Mouse (Mus musculus) megakaryocyte, embryonic 14.5 days (primary cell): ENCODE results near the gene Hectd2. TPM values are rescaled to one million over a fixed set of nuclear protein-coding genes. Genes with fewer than 3 reads are reported as not detected.

ENCODE experiments used
- H3K27me3 ChIP-seq: replicated peaks from 2 replicates; pipeline ENCODE3; 2012; ENCODE audit warnings: inconsistent platforms
- H3K36me3 ChIP-seq: replicated peaks from 2 replicates; pipeline ENCODE3; 2012; ENCODE audit warnings: low read length, inconsistent platforms, mixed read lengths
- H3K4me1 ChIP-seq: 2 replicates; pipeline ENCODE4 v1.6.1; 2012; ENCODE audit warnings: inconsistent platforms
- H3K4me3 ChIP-seq: replicated peaks from 2 replicates; pipeline ENCODE3; 2012; ENCODE audit warnings: moderate library complexity, mild to moderate bottlenecking, inconsistent platforms
- H3K9me3 ChIP-seq: 2 replicates; pipeline ENCODE4 v1.6.1; 2012; ENCODE audit warnings: inconsistent platforms
- FLI1 ChIP-seq: IDR thresholded peaks from 2 replicates; pipeline ENCODE4 v1.6.1; 2012; ENCODE audit warnings: low read length, inconsistent platforms, mixed read lengths
- GATA1 ChIP-seq: IDR thresholded peaks from 3 replicates; pipeline ENCODE4 v1.6.1; 2012; ENCODE audit warnings: mixed read lengths, low read length, inconsistent platforms, borderline replicate concordance
- polyA plus RNA-seq: library from polyadenylated mRNA; stranded (reverse); fragments of >175 nt; gene quantifications from 2 replicates; pipeline ENCODE4 v1.2.3, GENCODE M21; 2012; ENCODE audit warnings: low replicate concordance; ENCODE audit not compliant: insufficient read depth

Gene Hectd2
- polyA plus RNA-seq, 1 experiment, result 0.37 TPM

DNA sequence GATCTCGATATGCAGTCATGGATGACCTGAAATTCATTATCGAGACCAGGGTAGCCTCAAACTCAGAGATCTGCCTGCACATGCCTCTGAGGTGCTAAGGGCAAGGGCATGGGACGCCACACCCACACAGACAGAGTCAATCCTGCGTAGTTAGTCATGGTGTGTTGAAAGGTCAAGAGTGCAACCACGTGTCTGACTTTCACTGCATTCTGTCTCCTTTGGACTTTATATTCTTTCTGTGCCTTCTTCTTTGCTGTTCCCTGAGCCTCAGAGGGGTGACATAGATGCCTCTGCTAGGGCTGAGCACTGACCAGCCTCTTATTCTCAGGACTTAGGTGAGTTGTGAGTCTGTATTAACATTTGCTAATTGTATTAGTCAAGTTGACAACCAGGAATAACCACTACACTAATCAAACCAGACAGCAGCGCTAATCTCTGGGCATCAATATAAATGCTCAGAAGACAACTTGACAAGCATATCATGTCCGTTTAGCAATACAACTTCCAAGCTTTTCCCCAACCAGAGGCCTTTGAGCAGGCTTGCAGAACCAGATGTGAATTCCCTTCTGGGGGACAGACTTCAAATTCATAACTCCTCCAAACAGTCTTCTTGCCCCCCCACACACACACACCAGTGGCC lies 83.6 kb downstream of the Hectd2 start:
- H3K9me3 ChIP-seq, result peaks cover 16% of the 10 kb centered on the region; the same call in 1 of the 2 replicates
- TF ChIP-seq GATA1 (no peak), FLI1 (no peak)
- H3K4me1 ChIP-seq, result no peaks in the 10 kb centered on the region
- H3K27me3 ChIP-seq, result peaks cover 7% of the 10 kb centered on the region
- H3K36me3 ChIP-seq, result no peaks in the 10 kb centered on the region
- H3K4me3 ChIP-seq, result no peak overlapping the region

DNA sequence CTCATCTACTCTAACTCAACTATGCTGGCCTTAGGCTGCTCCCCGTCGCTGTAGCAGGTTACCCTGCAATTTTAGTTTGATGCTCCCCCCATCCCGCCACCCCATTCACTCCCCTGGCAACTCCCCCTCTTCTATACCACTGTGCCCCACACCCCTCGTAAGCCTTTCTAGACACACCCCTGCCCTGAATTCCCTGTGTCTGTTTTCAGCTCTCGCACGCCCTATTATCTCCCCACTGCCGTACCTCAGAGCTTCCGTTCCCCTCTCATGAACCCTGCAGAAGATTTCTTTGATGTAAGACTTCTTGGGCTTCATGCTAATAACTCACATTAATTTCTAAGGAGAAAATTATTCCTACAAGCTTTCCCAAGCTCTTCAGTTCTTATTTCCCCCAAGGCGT lies 84.6 kb downstream of the Hectd2 start:
- Histone ChIP-seq H3K36me3 (no peaks in the 10 kb centered on the region), H3K27me3 (peaks cover 7% of the 10 kb centered on the region), H3K4me3 (no peak overlapping the region), H3K9me3 (peaks cover 16% of the 10 kb centered on the region; the same call in 1 of the 2 replicates), H3K4me1 (no peaks in the 10 kb centered on the region)
- TF ChIP-seq FLI1 (no peak), GATA1 (no peak)

DNA sequence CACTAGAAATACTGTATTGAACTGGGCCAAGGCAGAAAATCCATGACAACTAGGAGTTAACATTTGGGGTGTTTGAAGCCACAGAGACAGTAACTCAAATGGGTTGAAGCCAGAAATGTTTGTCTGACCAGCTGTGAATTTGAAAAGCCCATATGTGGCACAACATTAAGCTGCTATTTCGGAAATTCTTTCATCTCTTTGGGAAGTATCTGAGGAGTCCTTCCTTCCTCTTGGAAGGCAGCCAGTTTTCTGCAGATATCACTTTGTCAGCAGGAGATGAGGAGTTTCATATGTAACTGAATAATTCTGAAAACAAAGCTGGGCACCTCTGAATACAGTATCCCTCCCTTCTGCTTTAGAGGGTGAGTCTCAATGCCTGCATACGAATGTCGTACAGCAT lies 86.7 kb downstream of the Hectd2 start:
- H3K4me1 ChIP-seq, result no peaks in the 10 kb centered on the region
- no peak for TF ChIP-seq FLI1
- TF ChIP-seq GATA1, result no peak
- no peak overlapping the region for H3K4me3 ChIP-seq
- peaks cover 2% of the 10 kb centered on the region for H3K27me3 ChIP-seq
- H3K36me3 ChIP-seq, result no peaks in the 10 kb centered on the region
- H3K9me3 ChIP-seq, result peaks cover 16% of the 10 kb centered on the region; the same call in 1 of the 2 replicates

DNA sequence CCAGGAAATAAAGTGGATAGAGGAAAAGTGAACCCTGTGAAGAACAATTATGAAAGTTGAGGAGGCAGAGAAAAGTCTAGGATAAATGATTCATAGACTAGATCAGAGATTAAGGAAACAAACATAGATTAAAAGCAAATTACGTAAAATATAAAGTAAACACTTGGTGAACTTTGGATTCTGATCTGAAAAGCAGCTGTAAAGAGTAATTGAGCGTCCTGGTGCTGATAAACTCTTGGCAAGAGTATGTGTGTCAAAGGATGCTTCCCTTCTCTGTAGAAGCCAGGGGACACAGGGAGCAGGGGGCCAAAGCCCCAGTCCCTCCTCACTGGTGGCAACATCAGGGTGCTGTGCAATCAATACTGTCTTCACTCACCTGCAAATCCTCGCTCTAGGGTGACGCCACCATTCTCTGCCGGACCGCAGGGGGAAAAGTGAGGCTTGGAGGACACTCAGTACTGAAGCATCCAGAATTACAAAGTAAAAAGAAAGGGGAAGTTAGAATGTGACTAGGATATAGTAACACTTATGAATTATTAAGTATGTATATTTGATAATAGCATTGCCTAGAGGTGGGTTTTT lies 91.0 kb downstream of the Hectd2 start:
- no peak overlapping the region for H3K4me3 ChIP-seq
- H3K27me3 ChIP-seq, result peaks cover 2% of the 10 kb centered on the region
- no peaks in the 10 kb centered on the region for H3K4me1 ChIP-seq
- no peak for TF ChIP-seq FLI1
- no peak for TF ChIP-seq GATA1
- no peaks in the 10 kb centered on the region for H3K36me3 ChIP-seq
- H3K9me3 ChIP-seq, result peaks cover 13% of the 10 kb centered on the region; the same call in 1 of the 2 replicates

DNA sequence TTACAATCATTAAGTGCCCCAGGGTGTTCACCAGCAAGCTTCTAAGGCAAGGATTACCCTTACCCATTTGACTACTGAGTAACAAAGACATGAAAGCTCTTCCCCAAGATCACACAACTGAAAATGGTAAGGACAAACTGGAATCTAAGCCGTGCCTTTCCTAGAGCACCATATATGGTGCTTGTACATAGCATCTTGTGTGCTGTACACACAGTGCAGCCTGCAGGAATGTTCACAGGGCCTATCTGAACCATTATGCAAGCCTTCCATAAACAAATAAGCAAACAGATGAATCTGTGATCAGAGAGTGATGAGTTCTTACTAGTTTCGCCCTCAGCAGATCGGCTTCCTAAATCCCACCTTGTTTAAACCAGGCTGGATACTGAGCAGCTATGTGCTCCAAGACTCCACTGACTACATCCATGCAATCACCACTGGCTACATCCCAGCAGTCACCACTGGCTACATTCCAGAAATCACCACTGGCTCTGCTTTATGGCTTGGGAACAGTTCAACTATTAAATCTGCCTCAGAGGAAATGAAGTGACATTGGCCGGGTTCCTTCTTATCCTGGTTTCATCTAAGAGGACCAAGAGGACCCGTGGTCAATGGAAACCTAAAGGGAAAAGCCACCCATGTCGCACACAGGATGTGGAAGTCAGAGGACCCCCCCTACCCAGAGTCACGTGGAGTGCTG lies 91.8 kb downstream of the Hectd2 start:
- no peak for TF ChIP-seq GATA1
- Histone ChIP-seq H3K4me3 (no peak overlapping the region), H3K27me3 (peaks cover 2% of the 10 kb centered on the region), H3K9me3 (peaks cover 13% of the 10 kb centered on the region; the same call in 1 of the 2 replicates), H3K36me3 (no peaks in the 10 kb centered on the region), H3K4me1 (no peaks in the 10 kb centered on the region)

DNA sequence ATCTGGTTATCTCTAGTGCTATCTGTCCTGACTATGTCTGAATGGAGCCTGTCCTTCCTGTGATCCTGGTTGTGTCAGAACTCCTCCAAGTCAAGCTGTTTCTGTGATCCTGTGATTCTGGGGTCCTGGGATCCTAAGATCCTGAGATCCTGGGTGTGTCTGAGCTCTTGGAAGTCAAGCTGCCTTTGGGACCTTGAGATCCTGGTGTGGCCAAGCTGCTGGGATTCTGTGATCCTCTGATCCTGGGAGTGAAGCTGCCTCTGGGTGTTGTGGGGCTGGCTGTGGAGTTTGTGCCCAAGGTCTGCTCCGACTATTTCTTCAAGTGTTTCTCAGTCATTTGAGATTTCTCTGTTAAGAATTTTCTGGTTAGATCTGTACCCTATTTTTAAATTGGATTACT lies 98.2 kb downstream of the Hectd2 start:
- no peaks in the 10 kb centered on the region for H3K9me3 ChIP-seq
- H3K4me1 ChIP-seq, result no peaks in the 10 kb centered on the region
- no peaks in the 10 kb centered on the region for H3K36me3 ChIP-seq
- H3K4me3 ChIP-seq, result no peak overlapping the region
- peaks cover 2% of the 10 kb centered on the region for H3K27me3 ChIP-seq
- TF ChIP-seq GATA1, result no peak
- TF ChIP-seq FLI1, result no peak

DNA sequence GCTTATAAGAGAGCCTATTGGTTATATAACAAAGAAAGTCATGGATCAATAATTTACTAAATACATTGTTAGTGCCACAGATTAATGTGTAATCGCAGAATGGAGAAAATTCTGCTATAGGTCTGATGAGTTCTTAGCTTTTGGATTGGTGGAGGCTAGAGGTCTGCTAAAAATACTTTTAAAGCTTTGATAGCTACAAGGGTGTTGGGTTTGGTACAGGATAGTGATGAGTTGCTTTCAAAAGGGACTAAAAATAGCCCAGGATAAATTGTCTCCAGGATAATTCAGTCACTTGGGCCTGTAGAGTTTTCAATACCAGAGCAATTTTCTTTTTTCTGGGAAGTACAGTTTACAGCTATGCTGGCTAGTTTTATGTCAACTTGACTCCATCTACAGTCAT lies 108.3 kb downstream of the Hectd2 start:
- Histone ChIP-seq H3K4me3 (no peak overlapping the region), H3K4me1 (no peaks in the 10 kb centered on the region; the same call in 1 of the 2 replicates), H3K27me3 (peaks cover 9% of the 10 kb centered on the region), H3K36me3 (no peaks in the 10 kb centered on the region), H3K9me3 (0 out of 2 replicates have a peak, but pooled peaks cover 9% of the 10 kb centered on the region)
- TF ChIP-seq GATA1 (no peak), FLI1 (no peak)

DNA sequence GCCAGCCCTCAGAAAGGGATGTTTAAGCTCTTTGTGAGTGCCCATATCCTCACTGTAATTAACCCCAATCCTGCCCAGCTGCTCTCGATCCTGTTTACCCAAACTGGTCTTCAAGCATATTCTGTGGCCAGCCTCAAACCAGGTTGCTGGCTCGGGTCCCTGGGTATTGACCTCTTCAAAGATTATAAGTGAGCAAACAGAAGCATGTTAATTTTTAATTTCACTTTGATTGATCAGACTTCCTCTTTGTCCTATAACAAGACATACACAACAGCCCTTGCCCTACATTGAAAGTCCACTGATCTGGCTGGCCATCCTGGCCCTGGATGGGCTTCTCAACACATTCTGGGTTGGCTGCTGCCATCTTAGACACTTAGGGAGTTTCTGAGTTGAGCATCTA lies 109.5 kb downstream of the Hectd2 start:
- TF ChIP-seq FLI1, result no peak
- TF ChIP-seq GATA1, result no peak
- Histone ChIP-seq H3K4me3 (no peak overlapping the region), H3K9me3 (0 out of 2 replicates have a peak, but pooled peaks cover 9% of the 10 kb centered on the region), H3K4me1 (no peaks in the 10 kb centered on the region; the same call in 1 of the 2 replicates), H3K27me3 (peaks cover 7% of the 10 kb centered on the region), H3K36me3 (no peaks in the 10 kb centered on the region)

DNA sequence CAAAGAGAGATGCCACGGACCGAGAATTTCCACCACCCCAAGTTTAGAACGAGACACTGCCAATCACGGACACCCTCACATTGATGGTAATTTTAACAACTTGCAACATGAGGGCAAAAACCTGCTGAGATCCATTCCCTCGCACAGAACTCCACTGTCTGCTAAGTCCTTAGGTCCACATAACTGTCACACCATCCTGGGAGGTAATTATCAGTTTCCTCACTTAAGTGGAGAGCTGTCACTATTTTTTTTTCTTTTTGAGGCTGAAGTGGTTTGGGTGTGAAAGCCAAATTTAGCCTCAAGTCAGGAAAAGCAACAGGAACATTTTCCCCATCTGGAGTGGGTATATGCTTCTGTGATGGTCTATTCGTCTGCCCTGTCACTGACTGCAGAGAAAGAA lies 110.0 kb downstream of the Hectd2 start:
- no peaks in the 10 kb centered on the region for H3K36me3 ChIP-seq
- peaks cover 10% of the 10 kb centered on the region for H3K27me3 ChIP-seq
- H3K4me1 ChIP-seq, result no peaks in the 10 kb centered on the region; the same call in 1 of the 2 replicates
- TF ChIP-seq FLI1 (no peak), GATA1 (no peak)
- H3K9me3 ChIP-seq, result 0 out of 2 replicates have a peak, but pooled peaks cover 9% of the 10 kb centered on the region
- H3K4me3 ChIP-seq, result no peak overlapping the region

DNA sequence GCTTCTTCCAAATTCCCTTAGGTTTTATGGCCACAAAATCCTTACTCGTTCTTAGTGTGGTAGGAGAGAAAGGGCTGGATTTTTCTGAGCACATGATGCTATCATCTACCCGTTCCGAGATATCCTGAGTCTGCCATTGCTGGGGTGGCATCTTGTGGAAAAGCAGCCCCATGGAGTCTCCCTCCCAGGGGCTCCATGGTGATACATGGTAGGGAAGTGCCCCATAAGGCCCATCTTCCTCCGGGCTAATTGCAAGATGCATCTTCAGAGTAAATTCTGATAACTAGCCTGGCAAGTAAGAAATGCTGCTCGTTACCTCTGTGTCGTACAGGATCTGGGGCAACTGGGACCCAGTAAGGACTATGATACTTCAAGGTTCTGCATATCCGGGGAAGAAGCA lies 110.8 kb downstream of the Hectd2 start:
- H3K4me3 ChIP-seq, result no peak overlapping the region
- 0 out of 2 replicates have a peak, but pooled peaks cover 8% of the 10 kb centered on the region for H3K9me3 ChIP-seq
- no peaks in the 10 kb centered on the region; the same call in 1 of the 2 replicates for H3K4me1 ChIP-seq
- H3K36me3 ChIP-seq, result no peaks in the 10 kb centered on the region
- H3K27me3 ChIP-seq, result peaks cover 11% of the 10 kb centered on the region
- no peak for TF ChIP-seq FLI1
- no peak for TF ChIP-seq GATA1
